Mouse (Mus musculus): ENCODE results near the gene Izumo4.

- TF ChIP-seq GATA1 (IDR thresholded peaks at IDR 0.05; ENCODE audit: low read length) (peak; percentile 60; the same call in 1 of the 2 replicates), TAL1 (IDR thresholded peaks at IDR 0.05; ENCODE audit: low read length) (no peak)
Measured at GRCm38 (mm10) chr10:80742180-80742978, 40.4 kb downstream of the Izumo4 start, which contains the start of gene Ap3d1.
